Mouse (Mus musculus): ENCODE data around the gene Tmigd3.

The Tmigd3 gene

DNA sequence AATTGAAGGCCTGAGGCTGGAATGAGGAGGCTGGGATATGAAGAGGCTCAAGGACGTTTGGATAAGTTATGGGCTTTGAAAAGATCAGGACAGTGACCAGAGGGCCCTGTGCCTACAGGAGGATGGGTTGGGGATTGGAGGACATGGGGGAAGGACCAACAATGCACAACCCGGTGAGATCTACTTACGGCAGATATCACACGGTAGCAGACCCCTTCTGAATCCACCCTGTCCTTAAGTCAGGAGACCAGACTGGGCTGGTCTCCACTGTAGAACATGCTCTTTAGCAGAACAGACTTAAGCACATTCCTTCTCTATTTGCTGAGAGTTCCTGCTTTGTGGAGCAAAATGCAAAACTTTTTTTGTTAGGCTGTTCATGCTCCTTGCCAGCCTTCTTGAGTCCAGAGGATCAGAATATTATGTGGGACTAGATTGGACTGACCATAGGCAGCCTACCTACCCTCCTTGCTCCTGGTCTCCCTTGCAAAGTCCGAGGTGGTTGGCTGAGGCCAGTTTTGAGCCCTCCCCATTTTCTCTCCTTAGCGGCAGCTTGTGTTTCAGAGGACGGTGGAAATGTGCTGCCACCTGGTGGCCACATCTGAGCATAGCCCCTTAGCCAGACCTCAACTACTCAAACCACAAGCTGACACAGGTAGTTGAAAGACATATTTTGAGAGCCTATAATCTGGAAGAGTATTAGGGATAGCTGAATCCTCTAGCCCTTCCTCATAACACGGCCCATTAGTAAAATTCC, 28.9 kb downstream of the Tmigd3 start:
- peak; percentile 75 to 84 for DNase-seq (ENCODE audit: low spot score in 2 of 2)

DNA sequence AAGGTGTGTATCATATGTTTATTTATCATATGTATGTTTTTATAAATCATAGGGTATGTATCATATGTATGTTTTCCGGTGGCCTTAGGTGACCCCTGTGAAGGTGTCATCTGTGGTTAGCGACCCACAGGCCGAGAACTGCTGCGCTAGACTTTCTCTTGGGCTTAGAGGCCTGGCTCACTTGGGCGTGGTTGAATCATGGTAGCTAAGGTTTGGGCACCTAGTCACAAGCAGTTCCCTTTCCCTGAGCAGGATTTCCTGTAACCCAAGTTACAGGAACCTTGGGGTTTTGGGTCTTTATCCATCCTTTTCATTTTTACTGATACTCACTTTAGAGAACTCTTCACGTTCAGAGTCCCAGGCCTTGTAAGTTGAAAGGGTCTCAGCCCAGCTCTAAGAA, 29.6 kb downstream of the Tmigd3 start:
- DNase-seq (ENCODE audit: low spot score in 2 of 2): no peak

DNA sequence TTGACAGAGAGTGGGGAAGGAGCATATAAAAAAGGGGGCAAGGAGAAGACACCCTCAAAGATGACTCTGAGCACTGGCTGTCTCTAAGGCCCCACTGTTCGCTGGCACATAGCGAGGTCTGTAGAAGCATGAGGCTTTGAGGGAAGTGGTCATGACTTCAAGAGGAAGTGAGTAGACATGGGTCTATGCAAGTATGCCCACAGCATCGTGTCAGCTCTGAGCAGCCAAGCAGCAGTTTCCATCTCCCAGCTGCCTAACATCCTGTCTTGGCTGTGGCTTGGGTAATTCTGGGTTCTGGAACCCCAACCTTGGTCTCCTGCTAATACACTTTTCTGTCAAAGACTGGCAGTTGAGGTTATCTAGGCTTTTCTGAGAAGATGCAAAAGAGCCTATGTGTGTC, 30.0 kb downstream of the Tmigd3 start:
- DNase-seq (ENCODE audit: low spot score in 2 of 2): peak in 1 of 2 experiments; percentile 43

DNA sequence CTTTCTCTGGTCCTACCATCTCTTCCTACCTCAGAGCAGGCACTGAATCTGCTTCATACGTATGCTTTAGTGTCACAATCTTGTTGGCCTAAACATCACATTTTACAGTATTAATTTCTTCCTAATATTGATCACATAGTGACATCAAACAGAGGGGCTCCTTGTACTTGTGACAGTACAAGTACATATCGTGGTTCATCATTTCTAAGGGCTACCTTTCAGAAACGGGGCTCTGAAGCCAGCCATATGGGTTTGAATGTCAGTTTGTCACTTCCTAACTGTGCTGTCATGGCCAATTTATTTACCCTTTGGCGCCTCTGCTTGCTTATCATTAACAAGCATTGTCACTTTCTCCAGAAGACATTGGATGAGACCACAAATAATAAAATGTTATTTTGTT, 30.8 kb downstream of the Tmigd3 start:
- no peak for DNase-seq (ENCODE audit: low spot score in 2 of 2)

DNA sequence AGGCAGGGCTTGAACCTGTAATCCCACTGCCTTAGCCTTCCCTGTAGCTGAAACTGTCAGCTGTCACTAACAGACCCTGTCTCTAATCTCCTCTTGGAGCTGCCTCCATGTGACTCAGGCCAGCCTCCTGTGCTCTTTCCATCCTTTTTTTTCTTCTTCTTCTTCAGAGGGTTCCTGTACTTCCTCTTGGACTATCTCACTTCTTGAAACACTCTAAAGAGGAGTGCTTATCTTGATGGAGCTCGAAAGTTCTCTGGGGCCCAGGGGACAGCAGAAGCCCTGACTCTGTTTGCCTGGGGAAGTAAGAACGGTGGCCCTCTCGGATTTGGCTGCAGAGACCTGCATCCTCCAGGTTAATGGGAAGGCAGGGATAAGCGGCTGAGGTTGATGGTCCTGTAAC, 33.5 kb downstream of the Tmigd3 start:
- no peak for DNase-seq (ENCODE audit: low spot score in 2 of 2)

DNA sequence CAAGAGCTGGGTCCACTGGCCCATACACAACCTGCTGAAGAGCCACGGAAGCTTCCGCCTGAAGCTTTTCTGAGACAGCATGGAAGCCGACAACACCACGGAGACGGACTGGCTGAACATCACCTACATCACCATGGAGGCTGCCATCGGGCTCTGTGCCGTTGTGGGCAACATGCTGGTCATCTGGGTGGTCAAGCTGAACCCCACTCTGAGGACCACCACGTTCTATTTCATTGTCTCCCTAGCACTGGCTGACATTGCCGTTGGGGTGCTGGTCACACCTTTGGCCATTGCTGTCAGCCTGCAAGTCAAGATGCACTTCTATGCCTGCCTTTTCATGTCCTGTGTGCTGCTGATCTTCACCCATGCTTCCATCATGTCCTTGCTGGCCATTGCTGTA, 34.0 kb downstream of the Tmigd3 start:
- DNase-seq (ENCODE audit: low spot score in 2 of 2): no peak

DNA sequence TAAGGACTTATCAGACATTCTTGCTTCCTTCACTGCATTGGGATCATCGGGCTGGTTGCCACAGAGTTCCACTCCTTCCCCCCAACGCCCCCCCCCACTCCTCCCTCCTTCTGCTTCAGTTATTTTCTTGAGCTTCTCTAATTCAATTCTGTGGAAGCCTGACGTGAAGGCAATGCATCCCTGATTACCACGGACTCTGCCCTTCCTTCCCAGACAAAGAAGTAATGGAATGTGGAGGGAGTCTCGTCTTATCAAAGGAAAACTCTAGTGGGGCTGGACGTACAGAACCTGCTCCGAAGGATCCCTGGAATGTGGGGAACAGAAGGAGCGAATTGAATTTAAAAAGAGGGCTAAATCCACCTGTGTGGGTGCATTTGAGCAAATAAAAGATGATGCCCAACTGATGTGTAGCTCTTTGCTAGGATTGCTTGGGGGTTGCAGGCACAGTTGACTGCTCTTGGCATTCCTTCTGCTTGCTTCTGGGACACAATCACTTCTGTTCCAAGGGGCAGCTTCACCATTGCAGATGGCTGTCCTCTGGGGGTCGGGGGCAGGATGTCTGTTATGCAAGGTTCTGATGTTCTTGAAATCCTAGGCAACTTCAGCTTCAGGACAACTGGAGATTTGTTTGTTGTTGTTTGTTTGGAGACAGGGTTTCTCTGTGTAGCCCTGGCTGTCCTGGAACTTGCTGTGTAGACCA, 37.4 kb downstream of the Tmigd3 start:
- no peak for DNase-seq (ENCODE audit: low spot score in 2 of 2)

DNA sequence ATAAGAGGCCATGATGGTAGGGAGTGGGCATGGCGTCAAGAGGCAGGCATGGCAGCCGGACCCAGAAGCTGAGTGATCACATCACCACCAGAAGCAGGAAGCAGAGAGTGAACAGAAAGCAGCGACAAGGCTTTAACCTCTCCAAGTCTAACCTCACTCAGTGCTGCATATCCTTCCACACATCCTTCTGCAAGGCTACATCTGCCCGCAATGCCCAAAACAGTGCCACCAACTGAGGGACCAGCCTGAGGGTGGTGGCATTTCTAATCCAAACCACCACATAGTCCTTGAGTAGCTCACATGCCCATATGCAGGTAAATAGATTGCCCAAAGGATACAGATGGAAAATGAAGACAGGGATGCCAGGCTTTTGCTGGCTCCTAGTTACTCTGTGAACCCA, 38.3 kb downstream of the Tmigd3 start:
- DNase-seq (ENCODE audit: low spot score in 2 of 2): no peak

DNA sequence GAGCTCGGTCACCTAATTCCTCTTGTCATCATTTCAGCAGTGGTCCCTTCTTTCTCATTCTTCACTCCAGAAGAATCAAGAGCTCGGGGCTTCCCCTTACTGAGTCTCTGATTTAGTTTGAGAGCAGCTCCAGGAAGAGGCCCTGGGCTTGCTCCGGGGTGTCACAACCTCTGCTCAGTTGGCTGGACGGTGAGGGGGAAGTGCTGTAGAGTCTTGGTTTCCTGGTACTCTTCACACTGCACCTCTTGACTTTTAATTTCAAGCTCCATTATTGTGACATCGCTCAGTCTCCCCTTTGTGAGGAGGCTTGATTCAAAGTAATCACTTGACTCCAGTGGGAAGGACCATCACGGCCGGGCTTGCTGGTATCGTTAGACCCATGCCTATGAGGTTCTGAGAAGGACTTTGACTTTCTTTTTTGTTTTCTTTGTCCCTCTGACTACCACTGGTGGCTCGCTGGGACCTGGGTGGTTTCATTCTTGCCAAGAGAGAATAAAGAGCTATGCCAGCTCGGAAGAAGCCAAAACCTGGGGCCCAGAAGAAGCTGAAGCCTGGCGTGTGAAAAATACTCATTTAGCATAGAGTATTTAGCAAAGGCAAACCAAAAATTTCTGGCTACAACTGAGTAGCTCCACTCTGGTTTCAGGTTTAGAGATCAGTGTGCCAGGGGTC, 40.0 kb downstream of the Tmigd3 start:
- no peak for DNase-seq (ENCODE audit: low spot score in 2 of 2)

DNA sequence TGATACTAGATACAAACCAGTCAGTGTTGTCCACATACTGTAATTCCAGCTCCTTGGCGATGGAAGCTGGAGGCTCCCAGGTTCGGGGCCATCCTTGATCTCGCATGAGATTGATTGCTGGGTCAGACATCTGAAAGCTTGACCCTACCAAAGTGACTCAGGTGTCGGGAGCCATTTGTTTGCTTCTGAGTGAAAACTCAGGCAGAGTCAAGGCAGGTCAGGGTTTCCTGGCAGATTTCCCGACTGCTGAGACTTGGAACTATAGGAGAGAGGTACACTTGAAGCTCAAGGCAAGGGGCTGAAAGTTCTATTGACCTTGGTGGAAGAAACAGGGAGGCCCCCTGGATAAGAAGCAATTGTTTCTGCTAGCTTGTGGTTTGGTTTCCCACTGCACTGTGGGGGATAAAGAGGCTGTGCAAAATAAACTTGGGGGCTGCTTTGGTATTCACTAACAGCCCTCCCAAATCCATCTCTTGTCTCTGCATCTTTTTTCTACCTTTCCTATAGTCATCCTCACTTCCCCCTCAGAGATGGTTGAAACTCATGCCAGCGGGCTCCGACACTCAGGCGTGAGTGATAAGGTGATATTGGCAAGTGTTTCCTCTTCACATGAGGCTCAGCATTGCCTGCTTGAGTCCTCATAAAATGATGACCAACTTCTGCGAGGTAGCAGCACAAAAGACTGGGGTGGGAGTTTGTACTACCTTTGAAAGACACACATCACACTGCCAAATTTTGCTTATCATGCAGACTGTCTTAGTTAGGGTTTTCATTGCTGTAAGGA, 41.6 kb downstream of the Tmigd3 start:
- no peak for DNase-seq (ENCODE audit: low spot score in 2 of 2)

DNA sequence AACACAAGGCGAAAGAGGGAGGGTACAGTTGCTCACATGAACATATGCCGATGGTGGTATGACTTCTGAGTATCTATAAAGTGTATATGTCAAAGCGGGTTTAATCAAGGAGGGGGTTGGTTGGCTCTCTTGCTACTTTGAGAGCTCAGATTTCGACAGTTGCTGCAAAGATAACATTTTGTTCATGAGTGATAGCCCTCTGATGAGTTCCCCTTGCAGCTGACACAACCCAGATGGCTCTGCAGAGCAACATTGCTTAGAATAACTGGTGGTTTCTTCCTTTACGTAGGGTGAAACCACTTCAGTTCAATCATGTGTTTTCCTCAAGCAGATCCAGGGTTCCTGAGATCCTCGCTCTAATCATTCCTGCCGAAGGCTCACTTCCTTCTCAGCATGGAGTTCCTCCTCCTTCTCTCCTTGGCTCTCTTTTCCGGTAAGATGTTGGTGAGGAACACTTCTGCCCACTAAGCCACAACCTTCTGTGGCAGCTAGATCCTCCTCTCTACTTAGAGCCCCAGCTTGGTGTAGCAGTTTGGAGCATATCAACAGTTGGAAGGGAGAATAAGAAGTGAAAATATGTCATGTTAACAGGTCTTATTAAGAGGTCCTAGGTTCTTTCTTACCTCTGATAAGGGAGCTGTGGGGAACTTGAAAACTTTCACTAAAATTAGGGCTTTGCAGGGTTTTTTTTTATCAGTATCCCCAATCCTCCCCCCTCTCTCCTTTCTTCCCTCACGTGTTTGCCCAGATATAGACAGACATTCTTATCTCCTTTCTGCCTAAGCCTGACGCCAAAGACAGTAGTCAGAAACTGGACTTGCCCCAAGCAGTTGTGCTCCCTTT, 43.4 kb downstream of the Tmigd3 start:
- peak in 1 of 2 experiments; percentile 9 for DNase-seq (ENCODE audit: low spot score in 2 of 2)

DNA sequence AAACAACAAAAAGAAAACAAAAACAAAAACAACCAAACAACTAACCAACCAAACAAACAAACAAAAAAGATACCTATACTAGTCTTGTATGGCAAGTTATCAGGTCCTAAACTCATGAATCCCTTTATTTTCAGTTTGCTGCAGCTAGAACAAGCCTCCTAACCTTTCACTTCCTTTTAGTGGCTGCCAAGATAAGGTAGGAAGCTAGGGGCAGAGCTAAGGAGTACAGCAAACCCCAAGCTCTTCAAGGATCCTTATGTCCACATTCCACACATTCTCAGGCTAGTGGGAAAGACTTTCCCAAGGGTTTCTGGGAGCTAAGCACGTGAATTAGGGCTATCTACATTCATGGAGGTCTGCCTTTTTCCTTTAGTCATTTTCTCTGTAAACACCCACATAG, 44.6 kb downstream of the Tmigd3 start:
- no peak for DNase-seq (ENCODE audit: low spot score in 2 of 2)

DNA sequence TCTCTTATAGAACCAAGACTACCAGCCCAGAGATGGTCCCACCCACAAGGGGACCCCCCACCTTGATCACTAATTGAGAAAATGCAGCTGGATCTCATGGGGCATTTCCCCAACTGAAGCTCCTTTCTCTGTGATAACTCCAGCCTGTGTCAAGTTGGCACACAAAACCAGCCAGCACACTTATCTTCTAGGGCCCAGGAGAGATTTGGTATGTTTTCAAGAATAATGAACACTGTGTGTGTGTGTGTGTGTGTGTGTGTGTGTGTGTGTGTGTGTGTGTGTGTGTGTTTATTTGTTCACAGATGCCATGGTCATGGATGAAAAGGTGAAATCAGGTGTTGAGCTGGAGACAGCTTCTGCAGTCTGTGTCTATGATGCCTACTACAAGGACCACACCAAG, 45.8 kb downstream of the Tmigd3 start:
- peak in 1 of 2 experiments; percentile 6 for DNase-seq (ENCODE audit: low spot score in 2 of 2)

DNA sequence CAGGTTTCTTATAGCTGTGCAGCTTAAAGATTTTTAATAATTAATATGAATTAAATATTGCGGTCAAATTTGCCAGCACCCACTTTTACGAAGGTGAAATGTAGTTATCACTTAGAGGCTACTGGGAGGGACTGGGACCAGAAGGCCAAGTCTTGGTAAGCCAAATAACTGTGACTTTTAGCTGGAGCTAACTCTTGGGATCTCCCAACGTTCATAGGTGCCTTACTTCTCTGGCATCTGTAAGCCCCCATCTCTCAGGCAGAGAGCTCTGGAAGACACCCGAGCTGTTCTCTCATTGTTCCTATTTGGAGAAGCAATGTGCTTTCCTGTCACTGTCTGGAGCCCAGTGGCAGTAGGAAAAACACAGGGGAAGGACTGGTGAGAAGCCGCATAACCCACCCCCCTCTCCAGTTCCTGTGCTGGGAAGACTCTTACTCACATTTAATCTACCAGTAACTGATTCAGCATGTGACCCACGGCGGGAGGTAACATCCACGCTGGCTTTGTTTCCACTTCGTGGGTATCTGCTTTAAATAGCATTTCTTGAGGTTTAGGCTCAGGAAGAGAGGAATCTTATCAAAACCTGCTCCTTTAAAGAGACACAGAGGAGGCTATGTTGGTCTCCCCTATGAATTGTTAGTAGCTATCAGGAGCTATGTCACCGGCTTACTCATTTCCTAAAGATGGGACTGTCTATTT, 47.1 kb downstream of the Tmigd3 start:
- DNase-seq (ENCODE audit: low spot score in 2 of 2): no peak

DNA sequence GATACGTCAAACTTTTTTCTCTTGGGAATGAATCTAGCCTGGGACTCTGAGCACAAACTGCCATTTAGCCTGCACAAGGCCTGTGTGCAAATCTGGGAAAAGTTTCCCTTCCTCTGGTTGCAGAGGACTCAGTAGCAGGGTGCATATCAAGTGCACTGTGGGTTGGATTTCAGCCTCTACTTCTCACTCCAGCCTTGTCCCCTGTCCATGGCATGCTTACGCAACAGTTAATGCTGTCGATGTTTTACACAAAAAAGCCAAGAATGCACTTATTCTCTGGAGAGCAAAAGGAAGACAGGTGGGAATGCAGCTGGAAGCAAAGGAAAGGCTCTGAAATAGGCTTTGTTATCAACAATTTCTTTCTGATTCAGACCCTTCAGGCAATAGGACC, 47.6 kb downstream of the Tmigd3 start:
- DNase-seq (ENCODE audit: low spot score in 2 of 2): no peak

DNA sequence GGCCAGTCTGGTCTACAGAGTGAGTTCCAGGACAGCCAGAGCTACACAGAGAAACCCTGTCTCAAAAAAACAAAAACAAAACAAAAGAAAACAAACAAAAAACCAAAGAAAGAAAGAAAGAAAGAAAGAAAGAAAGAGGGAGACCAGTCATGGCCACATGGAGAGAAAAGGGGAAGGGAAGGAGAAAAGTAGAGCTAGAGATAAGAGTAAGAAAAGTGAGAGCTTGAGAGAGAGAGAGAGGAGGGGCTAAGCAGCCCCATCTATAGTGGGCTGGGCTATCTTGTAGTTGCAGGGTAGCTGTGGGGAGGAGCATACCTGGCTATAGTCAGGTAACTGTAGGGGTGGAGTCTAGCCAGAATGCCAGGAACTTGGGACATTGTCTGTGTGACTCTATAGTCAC, 50.0 kb downstream of the Tmigd3 start:
- DNase-seq (ENCODE audit: low spot score in 2 of 2): peak in 1 of 2 experiments; percentile 10

DNA sequence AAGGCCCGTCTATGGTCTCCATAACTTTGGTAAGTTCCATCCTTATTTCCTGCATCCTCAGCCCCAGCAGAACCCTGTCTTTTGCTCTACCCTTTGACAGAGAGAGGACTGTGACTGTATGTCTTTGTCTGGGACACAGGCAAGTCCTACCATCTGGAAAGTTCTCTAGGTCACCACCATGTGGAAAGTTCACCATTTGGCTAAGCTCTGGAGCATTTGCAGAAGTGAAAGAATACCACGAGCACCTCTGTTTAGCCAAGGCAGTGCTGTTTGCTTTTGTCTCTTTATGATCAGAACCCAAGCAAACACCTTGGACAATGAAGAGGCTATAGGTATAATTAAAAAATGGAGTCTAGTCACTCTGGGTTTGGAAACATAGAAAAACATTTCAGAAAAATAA, 51.3 kb downstream of the Tmigd3 start:
- no peak for DNase-seq (ENCODE audit: low spot score in 2 of 2)

DNA sequence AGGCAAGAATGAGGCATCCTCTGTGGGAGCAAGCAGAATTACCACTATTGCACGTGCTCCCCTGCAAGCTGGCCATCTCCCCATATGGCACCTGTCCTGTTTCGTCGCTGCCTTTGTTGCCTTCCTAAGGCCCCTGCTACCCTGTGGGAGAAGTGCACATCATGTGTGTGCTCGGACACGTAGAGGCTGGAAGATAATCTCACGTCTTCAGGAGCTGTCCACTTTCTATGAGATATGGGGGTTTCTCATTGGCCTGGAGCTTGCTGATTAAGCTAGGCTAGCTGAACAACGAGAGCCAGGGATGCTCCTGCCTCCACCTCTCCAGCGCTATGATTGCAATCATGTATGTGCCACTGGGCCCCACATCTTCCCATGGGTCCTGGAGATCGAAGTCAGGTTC, 53.9 kb downstream of the Tmigd3 start:
- DNase-seq (ENCODE audit: low spot score in 2 of 2): peak in 1 of 2 experiments; percentile 30

DNA sequence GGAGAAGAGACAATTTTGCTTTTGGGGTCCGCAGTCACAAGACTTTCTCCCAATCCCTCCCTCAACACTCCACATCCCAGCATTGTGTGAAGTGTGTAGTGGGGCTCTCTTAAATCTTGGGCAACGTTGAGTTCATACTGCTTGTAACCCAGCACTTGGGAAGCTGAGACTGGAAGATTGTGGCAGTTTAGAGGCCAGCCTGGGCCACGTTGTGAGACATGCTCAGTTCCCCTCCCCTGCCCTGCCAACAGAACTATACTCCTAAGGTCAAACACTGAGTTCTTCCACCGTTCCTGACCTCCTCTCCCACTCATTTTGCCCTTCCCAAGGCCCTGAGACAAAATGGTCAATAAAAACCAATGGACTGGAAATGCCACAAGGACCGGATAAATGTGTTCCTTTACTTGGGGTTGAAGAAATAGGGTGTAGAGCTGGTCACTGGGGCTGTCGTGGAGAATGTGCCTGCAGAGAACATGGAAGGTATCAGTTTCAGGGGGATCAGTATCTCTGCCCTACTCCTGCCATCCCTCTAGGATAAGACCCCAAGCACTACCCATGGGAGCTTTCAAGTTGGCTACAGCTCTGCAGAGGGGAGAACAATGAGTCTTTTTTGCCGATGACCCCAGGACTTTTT, 57.0 kb downstream of the Tmigd3 start:
- peak in 1 of 2 experiments; percentile 56 for DNase-seq (ENCODE audit: low spot score in 2 of 2)

DNA sequence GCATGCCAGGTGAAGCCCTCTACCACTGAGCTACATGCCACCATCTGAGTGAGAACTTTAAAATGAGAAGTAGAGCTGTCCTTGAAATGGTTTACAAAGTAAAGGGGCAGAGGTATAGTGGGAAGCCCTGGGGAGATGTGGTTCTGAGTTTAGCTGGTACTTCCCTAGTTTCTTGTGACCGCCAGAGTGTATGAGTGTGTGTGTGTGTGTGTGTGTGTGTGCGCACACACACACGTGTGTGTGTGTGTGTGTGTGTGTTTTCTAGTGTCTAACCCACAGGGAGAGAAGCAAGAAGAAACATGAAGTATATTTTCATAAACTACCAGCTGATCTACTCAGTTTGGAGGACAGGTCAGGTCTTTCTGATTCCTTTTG, 57.5 kb downstream of the Tmigd3 start:
- no peak for DNase-seq (ENCODE audit: low spot score in 2 of 2)

Data from urinary bladder, postnatal 4 days (tissue).